Mouse (Mus musculus): Measurements from ENCODE around the gene Ptprz1.
"Not testable (repeated sequence)": the region's sequence is repeated elsewhere in the genome, so short reads cannot be mapped to it uniquely, and the experiment has no call there.

Ptprz1 gene

GRCm38 (mm10) chr6:22984520-22985154 lies 109.3 kb downstream of the Ptprz1 start:
- no peak for DNase-seq (ENCODE audit: inconsistent age in 2 of 2, low spot score in 1 of 2)

- DNase-seq (ENCODE audit: inconsistent age in 2 of 2, low spot score in 1 of 2), result no peak
Observed at GRCm38 (mm10) chr6:23003152-23003551, 127.8 kb downstream of the Ptprz1 start.

GRCm38 (mm10) chr6:23014988-23015613 lies 139.8 kb downstream of the Ptprz1 start:
- DNase-seq (ENCODE audit: inconsistent age in 2 of 2, low spot score in 1 of 2), result no peak

- no peak for DNase-seq (ENCODE audit: inconsistent age in 2 of 2, low spot score in 1 of 2)
Observed at GRCm38 (mm10) chr6:23028251-23028650, 152.9 kb downstream of the Ptprz1 start.

GRCm38 (mm10) chr6:23048836-23049235 lies 173.5 kb downstream of the Ptprz1 start:
- DNase-seq (ENCODE audit: inconsistent age in 2 of 2, low spot score in 1 of 2), result no peak

GRCm38 (mm10) chr6:23055734-23056133 lies 180.4 kb downstream of the Ptprz1 start:
- DNase-seq (ENCODE audit: inconsistent age in 2 of 2, low spot score in 1 of 2), result no peak

GRCm38 (mm10) chr6:23076060-23076459 lies 200.8 kb downstream of the Ptprz1 start:
- no peak for DNase-seq (ENCODE audit: inconsistent age in 2 of 2, low spot score in 1 of 2)

- no peak for DNase-seq (ENCODE audit: inconsistent age in 2 of 2, low spot score in 1 of 2)
Observed at GRCm38 (mm10) chr6:23078273-23078672, 203.0 kb downstream of the Ptprz1 start.

GRCm38 (mm10) chr6:23079991-23080680 lies 204.8 kb downstream of the Ptprz1 start:
- DNase-seq (ENCODE audit: inconsistent age in 2 of 2, low spot score in 1 of 2), result peak in 1 of 2 experiments; percentile 31

GRCm38 (mm10) chr6:23084587-23085421 lies 209.5 kb downstream of the Ptprz1 start:
- DNase-seq (ENCODE audit: inconsistent age in 2 of 2, low spot score in 1 of 2), result no peak

GRCm38 (mm10) chr6:23089292-23089691 lies 214.0 kb downstream of the Ptprz1 start:
- not testable (repeated sequence) for DNase-seq (ENCODE audit: inconsistent age in 2 of 2, low spot score in 1 of 2)

- not testable (repeated sequence) for DNase-seq (ENCODE audit: inconsistent age in 2 of 2, low spot score in 1 of 2)
Observed at GRCm38 (mm10) chr6:23090346-23091055, 215.2 kb downstream of the Ptprz1 start.
